Mouse (Mus musculus) heart, embryonic 11.5 days (tissue): Measurements from ENCODE around the gene Fam136a. TPM values are rescaled to one million over a fixed set of nuclear protein-coding genes. Genes with fewer than 3 reads are reported as not detected.

ENCODE experiments used
- ATAC-seq: fragments of 200-750 bp; cut with Nextera tagmentation; replicated peaks from 2 replicates; pipeline ENCODE4 v1.8.0; 2017; ENCODE audit warnings: moderate library complexity; ENCODE audit not compliant: insufficient number of reproducible peaks, low FRiP score, low TSS enrichment
- H3K27ac ChIP-seq: fragments of 300-500 bp; sonication (generic); 2 replicates; pipeline ENCODE4 v1.5.1; 2014; ENCODE audit warnings: mild to moderate bottlenecking, low read depth, low read length
- H3K27me3 ChIP-seq: fragments of 300-500 bp; sonication (generic); 2 replicates; pipeline ENCODE4 v1.6.1; 2014; ENCODE audit warnings: mild to moderate bottlenecking, low read length, mixed read lengths; ENCODE audit not compliant: control insufficient read depth, insufficient read depth
- H3K36me3 ChIP-seq: fragments of 300-500 bp; sonication (generic); 2 replicates; pipeline ENCODE4 v1.6.1; 2014; ENCODE audit warnings: mild to moderate bottlenecking, low read length, moderate library complexity, mixed read lengths; ENCODE audit not compliant: control insufficient read depth, insufficient read depth
- H3K4me1 ChIP-seq: fragments of 300-500 bp; sonication (generic); 2 replicates; pipeline ENCODE4 v1.6.1; 2014; ENCODE audit warnings: low read length; ENCODE audit not compliant: control insufficient read depth, insufficient read depth
- H3K4me2 ChIP-seq: fragments of 300-500 bp; sonication (generic); 2 replicates; pipeline ENCODE4 v1.6.1; 2014; ENCODE audit warnings: mild to moderate bottlenecking, moderate library complexity
- H3K4me3 ChIP-seq: fragments of 300-500 bp; sonication (generic); 2 replicates; pipeline ENCODE4 v1.5.1; 2014; ENCODE audit warnings: low read depth, low read length
- H3K9ac ChIP-seq: fragments of 300-500 bp; sonication (generic); 2 replicates; pipeline ENCODE4 v1.6.1; 2014; ENCODE audit warnings: mild to moderate bottlenecking, low read depth, low read length, moderate library complexity
- H3K9me3 ChIP-seq: fragments of 300-500 bp; sonication (generic); replicated peaks from 2 replicates; pipeline ENCODE4 v1.6.1; 2016; ENCODE audit warnings: low read length; ENCODE audit not compliant: control insufficient read depth
- WGBS: fragments of 180-500 bp; shearing (Covaris S2); extraction: QIAGEN DNeasy Blood & Tissue Kit; methylation state at CpG from one replicate; pipeline ENCODE4 v1.1.7; 2014; ENCODE audit not compliant: insufficient replicate concordance; 5-methylcytosine and 5-hydroxymethylcytosine counted together
- polyA plus RNA-seq: library from polyadenylated mRNA; unstranded; fragments of >200 nt; fragmentation: Nextera tagmentation; extraction: Ambion mirVana; gene quantifications from 2 replicates; pipeline ENCODE4 v1.2.1, GENCODE M21; 2014

Gene Fam136a
- polyA plus RNA-seq, 1 experiment from 2014 or later, result 127 TPM

DNA sequence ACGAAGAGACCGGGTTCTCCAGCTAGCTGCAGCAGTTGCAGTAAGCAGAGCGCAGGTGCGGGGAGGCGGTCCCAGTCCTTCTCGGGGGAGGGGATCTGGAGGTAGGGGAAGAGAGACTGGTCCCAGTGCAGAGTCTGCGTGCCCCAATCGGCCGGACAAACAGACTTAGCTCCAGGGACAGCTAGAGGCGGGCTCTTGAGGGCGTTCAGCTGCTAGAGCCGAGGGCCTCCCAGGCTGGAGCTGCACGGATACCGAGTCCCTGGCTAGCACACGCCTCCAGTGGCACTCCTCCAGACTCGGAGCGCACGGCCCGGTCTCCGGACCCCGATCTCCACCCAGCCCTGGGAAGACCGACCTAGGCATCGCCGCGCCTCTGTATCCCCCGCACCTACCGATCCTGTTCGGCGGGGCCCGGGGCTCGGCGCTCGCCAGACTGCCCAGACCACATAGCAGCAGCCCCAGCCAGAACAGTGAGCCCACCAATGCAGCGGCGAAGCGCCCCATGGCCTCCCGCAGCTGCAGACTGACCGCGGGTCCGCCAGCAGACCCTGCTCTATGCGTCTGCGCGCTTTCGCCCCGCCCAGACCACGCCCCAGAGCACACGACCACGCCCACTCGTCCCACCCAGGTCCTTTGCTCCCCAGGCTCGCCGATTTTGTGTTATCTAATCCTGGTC, 31.3 kb downstream of the Fam136a start, which contains the start of gene Pcyox1:
TSS of gene Pcyox1 (minus strand) at position 574 of the 676 bp plus-strand sequence.
- Histone ChIP-seq H3K9ac (peak within 1 kb of the TSS; percentile 85), H3K4me1 (peaks cover 21% of the 10 kb centered on the region), H3K27me3 (no peaks in the 10 kb centered on the region), H3K4me3 (peak within 1 kb of the TSS; percentile 86), H3K36me3 (peaks cover 5% of the 10 kb centered on the region), H3K9me3 (no peaks in the 10 kb centered on the region), H3K4me2 (peak within 1 kb of the TSS; percentile 96), H3K27ac (peak within 1 kb of the TSS; percentile 80)
- WGBS, result under 1% methylated on average over 50 of the region's 51 CpGs
- peak; percentile 90 for ATAC-seq

DNA sequence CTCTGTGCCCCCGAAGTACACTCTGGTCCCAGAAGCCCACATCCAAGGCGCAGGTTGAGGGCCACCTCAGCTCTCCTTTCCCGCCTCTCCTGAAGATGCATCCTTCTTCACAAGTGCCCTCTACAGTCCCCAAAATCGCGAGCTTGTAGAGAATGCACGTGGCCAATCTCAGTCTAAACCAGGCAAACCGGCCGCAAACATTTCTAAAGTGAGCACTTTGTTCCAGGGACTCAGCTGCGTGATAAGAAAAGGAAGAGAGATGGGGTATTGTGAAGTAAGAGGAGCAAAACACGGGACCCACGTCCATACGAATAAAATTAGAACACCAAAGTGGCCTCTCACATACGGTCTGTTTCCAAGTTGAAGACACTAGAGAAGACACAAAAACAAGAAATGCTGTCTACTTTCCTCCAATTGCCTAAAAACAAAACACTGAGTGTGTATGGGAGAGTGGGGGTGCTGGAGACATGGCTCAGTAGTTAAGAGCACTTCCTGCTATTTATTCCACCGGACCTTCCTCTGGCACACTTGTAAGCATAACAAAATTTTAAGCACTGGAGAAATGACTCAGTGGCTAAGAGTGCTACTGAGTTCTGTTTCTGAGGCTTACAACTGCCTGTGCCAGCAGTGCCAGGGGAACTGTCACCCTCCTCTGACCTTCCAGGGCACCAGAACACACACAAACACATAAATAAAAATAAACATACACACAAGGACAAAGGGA, 32.0 kb downstream of the Fam136a start:
- peak overlapping the region; percentile 85 for H3K9ac ChIP-seq
- H3K9me3 ChIP-seq, result no peaks in the 10 kb centered on the region
- peaks cover 21% of the 10 kb centered on the region for H3K4me1 ChIP-seq
- ATAC-seq, result no peak
- 4% methylated on average over 14 of the region's 14 CpGs for WGBS
- no peaks in the 10 kb centered on the region for H3K27me3 ChIP-seq
- H3K36me3 ChIP-seq, result no peaks in the 10 kb centered on the region
- peak overlapping the region; percentile 86 for H3K4me3 ChIP-seq
- peak overlapping the region; percentile 80 for H3K27ac ChIP-seq
- peak overlapping the region; percentile 96 for H3K4me2 ChIP-seq

DNA sequence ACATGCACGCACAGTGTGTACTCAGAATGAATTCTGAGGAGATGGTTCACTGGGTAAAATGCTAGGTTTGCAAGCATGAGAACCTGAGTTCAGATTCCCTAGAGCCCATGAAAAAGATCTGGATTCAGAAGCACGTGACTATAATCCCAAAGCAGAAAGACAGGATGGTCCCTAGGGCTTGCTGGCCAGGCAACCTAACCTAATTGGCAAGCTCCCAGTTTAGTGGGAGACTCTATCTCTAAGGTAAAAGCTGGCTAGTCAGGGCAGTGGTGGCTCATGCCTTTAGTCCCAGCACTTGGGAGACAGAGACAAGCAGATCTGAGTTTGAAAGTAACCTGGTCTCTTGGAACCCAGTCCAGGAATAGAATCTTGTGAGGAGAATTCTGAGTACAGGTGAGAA, 33.5 kb downstream of the Fam136a start:
- peaks cover 21% of the 10 kb centered on the region for H3K4me1 ChIP-seq
- 82% methylated on average over 2 of the region's 2 CpGs for WGBS
- H3K9ac ChIP-seq, result no peak overlapping the region
- H3K27me3 ChIP-seq, result no peaks in the 10 kb centered on the region
- ATAC-seq, result no peak
- no peak overlapping the region for H3K4me2 ChIP-seq
- no peak overlapping the region for H3K27ac ChIP-seq
- H3K9me3 ChIP-seq, result no peaks in the 10 kb centered on the region
- no peak overlapping the region for H3K4me3 ChIP-seq
- H3K36me3 ChIP-seq, result no peaks in the 10 kb centered on the region

- ATAC-seq, result no peak
- Histone ChIP-seq H3K4me3 (no peak overlapping the region), H3K36me3 (no peaks in the 10 kb centered on the region), H3K4me1 (peaks cover 18% of the 10 kb centered on the region), H3K9me3 (no peaks in the 10 kb centered on the region), H3K27me3 (no peaks in the 10 kb centered on the region), H3K9ac (no peak overlapping the region), H3K27ac (no peak overlapping the region), H3K4me2 (no peak overlapping the region)
- WGBS, result 65% methylated on average over 2 of the region's 2 CpGs
Measured at GRCm38 (mm10) chr6:86399995-86400394, 34.5 kb downstream of the Fam136a start.

DNA sequence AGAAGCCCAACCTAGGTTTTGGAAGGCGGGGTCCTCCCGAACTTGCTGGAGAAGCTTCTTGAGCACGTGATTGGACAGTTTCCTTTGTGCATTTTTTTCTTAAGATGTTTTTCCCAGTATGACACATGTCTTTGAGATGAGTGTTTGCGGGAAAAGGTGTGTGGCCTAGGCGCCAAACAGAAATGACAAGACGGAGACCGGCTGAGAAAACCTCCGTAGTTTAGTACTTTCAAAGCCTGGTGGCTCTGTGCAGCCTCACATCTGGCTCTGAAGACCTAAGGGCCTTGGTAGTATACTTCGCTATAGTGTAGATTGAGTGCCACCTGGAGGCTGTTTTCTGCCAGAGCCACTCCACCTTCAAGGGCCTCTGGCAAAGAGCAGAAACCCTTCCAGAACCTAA, 35.5 kb downstream of the Fam136a start:
- no peaks in the 10 kb centered on the region for H3K36me3 ChIP-seq
- peak overlapping the region; percentile 49; the same call in 1 of the 2 replicates for H3K9ac ChIP-seq
- H3K9me3 ChIP-seq, result no peaks in the 10 kb centered on the region
- no peaks in the 10 kb centered on the region for H3K27me3 ChIP-seq
- no peak; the same call in 1 of the 2 replicates for ATAC-seq
- 7% methylated on average over 9 of the region's 9 CpGs for WGBS
- peaks cover 11% of the 10 kb centered on the region; the same call in 1 of the 2 replicates for H3K4me1 ChIP-seq
- peak overlapping the region; percentile 32; the same call in 1 of the 2 replicates for H3K4me3 ChIP-seq
- H3K4me2 ChIP-seq, result peak overlapping the region; percentile 62
- H3K27ac ChIP-seq, result no peak overlapping the region

- H3K4me3 ChIP-seq, result peak overlapping the region; percentile 83
- 0 out of 2 replicates have a peak overlapping the region, but pooled peaks have one; percentile 16 for H3K9ac ChIP-seq
- no peaks in the 10 kb centered on the region for H3K27me3 ChIP-seq
- H3K4me1 ChIP-seq, result peaks cover 3% of the 10 kb centered on the region; the same call in 1 of the 2 replicates
- 35% methylated on average over 12 of the region's 12 CpGs for WGBS
- peak overlapping the region; percentile 65 for H3K4me2 ChIP-seq
- H3K36me3 ChIP-seq, result no peaks in the 10 kb centered on the region
- H3K27ac ChIP-seq, result no peak overlapping the region
- H3K9me3 ChIP-seq, result no peaks in the 10 kb centered on the region
- no peak for ATAC-seq
Measured at GRCm38 (mm10) chr6:86402681-86403607, 37.5 kb downstream of the Fam136a start.

- no peaks in the 10 kb centered on the region for H3K9me3 ChIP-seq
- no peaks in the 10 kb centered on the region for H3K36me3 ChIP-seq
- no peaks in the 10 kb centered on the region for H3K27me3 ChIP-seq
- H3K27ac ChIP-seq, result peak overlapping the region; percentile 100
- peaks cover 3% of the 10 kb centered on the region; the same call in 1 of the 2 replicates for H3K4me1 ChIP-seq
- WGBS, result under 1% methylated on average over 15 of the region's 15 CpGs
- peak overlapping the region; percentile 98 for H3K9ac ChIP-seq
- peak overlapping the region; percentile 65 for H3K4me2 ChIP-seq
- H3K4me3 ChIP-seq, result peak overlapping the region; percentile 83
- ATAC-seq, result peak; percentile 76
Measured at GRCm38 (mm10) chr6:86403728-86404099, 38.3 kb downstream of the Fam136a start.
